Mouse (Mus musculus): ENCODE results near the gene Prkg1. TPM values are rescaled to one million over a fixed set of nuclear protein-coding genes. Genes with fewer than 3 reads are reported as not detected.

Gene Prkg1
- polyA plus RNA-seq, 1 experiment from 2014 or later, result 16.8 TPM

DNA sequence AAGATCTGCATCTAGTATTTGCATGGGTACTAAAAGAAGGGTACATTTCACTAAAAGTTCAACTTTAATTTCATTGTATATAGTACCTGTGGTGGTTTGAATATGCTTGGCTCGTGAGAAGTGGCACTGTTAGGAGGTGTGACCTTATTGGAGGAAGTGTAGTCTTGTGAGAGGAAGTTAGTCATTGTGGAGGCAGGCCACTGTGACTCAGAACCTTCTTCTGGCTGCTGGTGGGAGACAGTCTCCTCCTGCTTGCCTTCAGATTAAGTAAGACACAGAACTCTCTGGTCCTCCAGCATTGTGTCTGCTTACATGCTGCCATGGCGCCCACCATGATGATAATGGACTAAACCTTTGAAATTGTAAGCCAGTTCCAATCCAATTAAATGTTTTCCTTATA is 984.0 kb downstream of the Prkg1 start:
- ATAC-seq (ENCODE audit: insufficient number of reproducible peaks, insufficient read depth, low FRiP score, low TSS enrichment), result no peak
- H3K9me3 ChIP-seq, result no peaks in the 10 kb centered on the region
- H3K27me3 ChIP-seq, result no peaks in the 10 kb centered on the region
- H3K4me1 ChIP-seq, result no peaks in the 10 kb centered on the region
- H3K36me3 ChIP-seq, result no peaks in the 10 kb centered on the region
- H3K4me2 ChIP-seq (replicated peaks), result no peak overlapping the region
- WGBS, result 73% methylated on average over 2 of the region's 2 CpGs
- no peak overlapping the region for H3K4me3 ChIP-seq
- no peak overlapping the region for H3K9ac ChIP-seq
- H3K27ac ChIP-seq, result no peak overlapping the region

DNA sequence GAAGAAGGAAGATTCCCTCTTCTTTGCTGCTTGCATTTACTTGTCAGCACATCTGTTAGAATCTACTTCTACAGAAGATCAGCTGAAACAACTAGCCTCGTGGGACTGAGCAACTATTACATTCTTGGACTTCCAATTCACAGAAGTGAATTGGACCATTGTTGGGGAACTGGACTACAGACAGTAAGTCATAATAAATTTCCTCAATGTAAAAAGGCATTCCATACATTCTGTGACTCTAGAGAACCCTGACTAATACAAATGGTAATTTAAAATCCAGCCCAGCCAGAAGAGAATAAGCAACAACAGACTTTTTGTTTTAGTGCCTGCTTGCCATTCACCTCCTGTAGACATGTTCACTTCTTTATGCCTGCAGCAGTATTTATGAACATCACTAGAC is 996.5 kb downstream of the Prkg1 start:
- H3K4me2 ChIP-seq (replicated peaks), result no peak overlapping the region
- H3K4me1 ChIP-seq, result no peaks in the 10 kb centered on the region
- no peaks in the 10 kb centered on the region for H3K36me3 ChIP-seq
- H3K4me3 ChIP-seq, result no peak overlapping the region
- H3K9ac ChIP-seq, result no peak overlapping the region
- ATAC-seq (ENCODE audit: insufficient number of reproducible peaks, insufficient read depth, low FRiP score, low TSS enrichment), result no peak
- H3K9me3 ChIP-seq, result no peaks in the 10 kb centered on the region
- H3K27me3 ChIP-seq, result no peaks in the 10 kb centered on the region
- WGBS, result 21% methylated on average over 1 of the region's 1 CpGs
- no peak overlapping the region for H3K27ac ChIP-seq

- no peaks in the 10 kb centered on the region for H3K9me3 ChIP-seq
- no peak overlapping the region for H3K4me3 ChIP-seq
- ATAC-seq (ENCODE audit: insufficient number of reproducible peaks, insufficient read depth, low FRiP score, low TSS enrichment), result no peak
- H3K9ac ChIP-seq, result no peak overlapping the region
- no peaks in the 10 kb centered on the region for H3K4me1 ChIP-seq
- H3K27me3 ChIP-seq, result no peaks in the 10 kb centered on the region
- no peak overlapping the region for H3K27ac ChIP-seq
- H3K4me2 ChIP-seq (replicated peaks), result no peak overlapping the region
- no peaks in the 10 kb centered on the region for H3K36me3 ChIP-seq
Observed at GRCm38 (mm10) chr19:30744426-30744825, 1020.4 kb downstream of the Prkg1 start.

DNA sequence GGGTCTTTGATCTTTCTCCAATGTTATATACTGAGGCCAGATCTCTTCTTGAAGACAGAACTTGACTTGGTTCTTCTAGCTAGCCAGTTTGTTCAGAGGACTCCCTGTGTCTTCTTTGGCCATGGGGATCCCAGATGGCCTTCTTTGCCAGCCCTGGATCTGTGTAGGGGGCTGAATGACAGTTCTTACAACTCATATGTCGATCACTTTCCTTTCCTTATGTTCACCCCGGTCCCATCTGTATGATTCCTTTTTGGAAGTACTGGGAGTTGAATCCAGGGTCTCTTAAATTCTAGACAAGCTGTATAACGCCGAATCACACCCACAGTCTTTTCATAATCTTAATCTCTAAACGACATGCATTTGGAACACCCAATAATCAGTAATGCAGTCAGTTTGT is 1065.7 kb downstream of the Prkg1 start:
- WGBS, result 90% methylated on average over 5 of the region's 5 CpGs
- Histone ChIP-seq H3K27ac (no peak overlapping the region), H3K27me3 (no peaks in the 10 kb centered on the region), H3K9me3 (0 out of 2 replicates have a peak, but pooled peaks cover 5% of the 10 kb centered on the region), H3K4me3 (no peak overlapping the region), H3K36me3 (no peaks in the 10 kb centered on the region), H3K9ac (no peak overlapping the region), H3K4me2 (replicated peaks) (no peak overlapping the region), H3K4me1 (no peaks in the 10 kb centered on the region)
- ATAC-seq (ENCODE audit: insufficient number of reproducible peaks, insufficient read depth, low FRiP score, low TSS enrichment), result no peak

DNA sequence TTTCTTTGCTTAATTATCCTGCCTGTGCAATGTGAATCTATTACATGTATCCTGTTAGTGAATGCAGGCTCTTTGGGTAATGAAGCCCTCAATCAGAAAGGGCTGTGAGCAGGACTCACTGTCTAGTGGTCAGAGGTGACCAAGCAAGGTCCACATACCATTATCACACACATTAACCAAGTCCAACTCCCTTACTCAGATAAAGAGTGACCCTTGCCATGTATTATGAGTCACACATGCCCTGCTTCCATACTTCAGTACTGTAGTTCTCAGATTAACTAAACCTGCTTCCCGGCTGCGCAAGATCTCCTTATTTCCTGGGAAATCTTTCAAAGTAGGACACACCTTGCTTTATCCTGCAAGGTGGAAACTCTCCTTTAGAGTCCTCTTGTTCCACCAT is 1073.6 kb downstream of the Prkg1 start:
- Histone ChIP-seq H3K9ac (no peak overlapping the region), H3K27me3 (no peaks in the 10 kb centered on the region), H3K4me3 (no peak overlapping the region), H3K27ac (no peak overlapping the region), H3K4me2 (replicated peaks) (no peak overlapping the region), H3K36me3 (no peaks in the 10 kb centered on the region), H3K9me3 (no peaks in the 10 kb centered on the region), H3K4me1 (no peaks in the 10 kb centered on the region)
- no peak for ATAC-seq (ENCODE audit: insufficient number of reproducible peaks, insufficient read depth, low FRiP score, low TSS enrichment)
- 90% methylated on average over 2 of the region's 2 CpGs for WGBS

DNA sequence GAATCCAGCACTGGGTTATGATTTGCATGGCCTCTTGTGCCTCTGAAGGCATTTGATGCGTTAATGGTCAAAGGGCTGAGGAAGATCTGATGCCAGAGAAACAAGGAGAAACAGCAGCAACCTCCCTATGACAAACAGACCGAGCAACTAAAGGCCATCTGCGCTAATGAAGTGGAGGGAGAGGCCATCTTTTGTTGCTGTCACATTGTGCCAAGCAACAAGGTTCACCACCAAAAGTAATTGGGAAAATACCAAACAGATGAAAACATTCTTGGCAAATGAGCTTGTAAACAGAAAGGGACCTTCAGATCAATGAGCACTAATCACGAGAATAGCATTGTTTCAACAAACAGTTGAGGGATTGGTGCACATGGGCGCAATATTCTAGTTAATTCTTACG is 1074.1 kb downstream of the Prkg1 start:
- H3K4me3 ChIP-seq, result no peak overlapping the region
- H3K4me2 ChIP-seq (replicated peaks), result no peak overlapping the region
- WGBS, result 88% methylated on average over 6 of the region's 6 CpGs
- H3K9me3 ChIP-seq, result no peaks in the 10 kb centered on the region
- no peak overlapping the region for H3K27ac ChIP-seq
- H3K27me3 ChIP-seq, result no peaks in the 10 kb centered on the region
- no peak overlapping the region for H3K9ac ChIP-seq
- no peak for ATAC-seq (ENCODE audit: insufficient number of reproducible peaks, insufficient read depth, low FRiP score, low TSS enrichment)
- no peaks in the 10 kb centered on the region for H3K4me1 ChIP-seq
- no peaks in the 10 kb centered on the region for H3K36me3 ChIP-seq

DNA sequence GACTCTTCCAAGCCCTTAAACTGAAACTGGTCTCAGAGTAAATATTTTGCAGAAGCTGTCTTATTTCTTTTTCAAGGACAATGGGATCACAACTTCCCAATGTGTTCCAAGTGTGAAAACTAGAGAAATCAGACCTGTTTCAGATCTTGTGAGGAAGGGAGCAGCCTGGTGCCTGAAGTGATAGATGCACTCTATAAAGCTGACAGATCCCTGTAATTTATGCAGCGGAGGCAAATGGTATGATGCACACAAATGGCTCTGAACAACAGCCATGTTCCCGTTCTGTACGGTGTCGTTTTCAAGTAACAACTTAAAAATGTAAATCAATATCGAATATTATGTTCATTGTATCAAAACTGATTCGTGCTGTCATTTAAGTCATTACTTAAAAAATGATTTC is 1076.9 kb downstream of the Prkg1 start:
- no peak overlapping the region for H3K4me3 ChIP-seq
- no peak overlapping the region for H3K9ac ChIP-seq
- no peaks in the 10 kb centered on the region for H3K36me3 ChIP-seq
- no peak overlapping the region for H3K4me2 ChIP-seq (replicated peaks)
- H3K27me3 ChIP-seq, result no peaks in the 10 kb centered on the region
- ATAC-seq (ENCODE audit: insufficient number of reproducible peaks, insufficient read depth, low FRiP score, low TSS enrichment), result no peak
- 88% methylated on average over 6 of the region's 6 CpGs for WGBS
- H3K27ac ChIP-seq, result no peak overlapping the region
- no peaks in the 10 kb centered on the region for H3K9me3 ChIP-seq
- no peaks in the 10 kb centered on the region for H3K4me1 ChIP-seq

DNA sequence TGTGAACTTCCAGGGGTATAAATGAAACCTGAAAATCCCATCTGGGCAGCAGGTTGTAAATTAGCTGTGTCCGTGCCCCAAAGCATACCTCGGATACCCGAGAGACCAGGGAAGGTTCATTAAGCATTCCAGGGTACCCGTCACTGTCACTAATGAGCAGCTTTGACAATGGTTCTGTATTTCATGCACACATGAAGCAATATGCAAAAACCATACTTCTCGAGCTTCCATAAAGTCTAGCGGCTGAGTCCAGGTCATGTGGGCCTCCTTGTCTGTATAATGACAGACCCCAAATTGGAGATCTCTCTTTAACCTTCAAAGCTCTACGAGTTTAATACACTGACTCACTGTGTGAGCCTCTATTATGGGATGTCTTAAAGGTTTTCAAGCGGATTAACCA is 1088.5 kb downstream of the Prkg1 start:
- ATAC-seq (ENCODE audit: insufficient number of reproducible peaks, insufficient read depth, low FRiP score, low TSS enrichment), result no peak
- H3K36me3 ChIP-seq, result no peaks in the 10 kb centered on the region
- no peak overlapping the region for H3K27ac ChIP-seq
- no peak overlapping the region for H3K4me3 ChIP-seq
- no peaks in the 10 kb centered on the region for H3K4me1 ChIP-seq
- WGBS, result 72% methylated on average over 8 of the region's 8 CpGs
- no peak overlapping the region for H3K4me2 ChIP-seq (replicated peaks)
- no peaks in the 10 kb centered on the region for H3K27me3 ChIP-seq
- no peak overlapping the region for H3K9ac ChIP-seq
- no peaks in the 10 kb centered on the region for H3K9me3 ChIP-seq

DNA sequence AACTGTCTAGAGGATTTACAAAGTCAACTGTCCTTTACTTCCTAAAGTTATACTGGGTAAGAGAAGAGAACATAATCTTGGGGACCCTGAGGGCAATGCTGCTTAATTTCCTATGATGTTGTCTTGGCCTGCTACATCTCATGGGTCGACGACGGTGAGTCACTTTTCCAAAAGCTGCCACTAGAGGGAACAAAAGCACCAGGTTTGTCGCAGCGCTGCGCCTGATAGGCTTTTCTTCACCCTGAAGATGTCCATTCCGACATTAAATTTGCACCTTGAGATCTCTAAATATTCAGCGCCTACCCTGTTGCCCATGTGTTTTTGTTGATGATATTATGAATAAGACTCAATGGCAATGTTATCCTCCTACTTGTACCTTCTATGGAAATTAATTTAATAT is 1100.6 kb downstream of the Prkg1 start:
- no peak overlapping the region for H3K4me3 ChIP-seq
- no peaks in the 10 kb centered on the region for H3K27me3 ChIP-seq
- H3K27ac ChIP-seq, result no peak overlapping the region
- H3K4me2 ChIP-seq (replicated peaks), result no peak overlapping the region
- 7% methylated on average over 8 of the region's 8 CpGs for WGBS
- no peak overlapping the region for H3K9ac ChIP-seq
- H3K4me1 ChIP-seq, result no peaks in the 10 kb centered on the region
- H3K9me3 ChIP-seq, result no peaks in the 10 kb centered on the region
- no peak for ATAC-seq (ENCODE audit: insufficient number of reproducible peaks, insufficient read depth, low FRiP score, low TSS enrichment)
- no peaks in the 10 kb centered on the region for H3K36me3 ChIP-seq

GRCm38 (mm10) chr19:30642629-30643170 is 1122.1 kb downstream of the Prkg1 start:
- Histone ChIP-seq H3K4me1 (no peaks in the 10 kb centered on the region), H3K4me3 (no peak overlapping the region), H3K27me3 (no peaks in the 10 kb centered on the region), H3K9ac (no peak overlapping the region), H3K9me3 (no peaks in the 10 kb centered on the region), H3K36me3 (no peaks in the 10 kb centered on the region), H3K4me2 (replicated peaks) (no peak overlapping the region), H3K27ac (no peak overlapping the region)
- ATAC-seq (ENCODE audit: insufficient number of reproducible peaks, insufficient read depth, low FRiP score, low TSS enrichment), result no peak
- WGBS, result 49% methylated on average over 5 of the region's 5 CpGs

DNA sequence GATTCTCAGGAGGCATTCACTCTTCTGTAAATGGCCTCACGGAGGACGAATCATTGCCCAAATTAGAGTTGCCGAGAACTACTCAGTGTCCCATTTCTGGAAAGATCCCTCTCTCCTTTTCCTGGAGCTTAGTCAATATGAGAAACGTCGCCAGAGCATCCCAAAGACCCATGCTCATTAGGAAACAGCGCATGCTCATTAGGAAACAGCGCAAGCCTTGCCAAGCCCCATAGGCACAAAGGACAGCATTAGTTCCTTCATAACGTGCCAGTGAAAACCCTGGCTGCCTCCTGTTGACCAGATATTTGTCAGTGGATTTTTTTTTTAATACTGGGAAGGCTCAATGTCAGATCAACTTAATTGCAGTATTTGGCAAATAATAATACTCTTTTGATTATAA is 1127.4 kb downstream of the Prkg1 start:
- Histone ChIP-seq H3K36me3 (no peaks in the 10 kb centered on the region), H3K27me3 (no peaks in the 10 kb centered on the region), H3K9ac (no peak overlapping the region), H3K4me1 (no peaks in the 10 kb centered on the region), H3K4me2 (replicated peaks) (no peak overlapping the region), H3K9me3 (no peaks in the 10 kb centered on the region), H3K4me3 (no peak overlapping the region), H3K27ac (no peak overlapping the region)
- 78% methylated on average over 8 of the region's 8 CpGs for WGBS
- ATAC-seq (ENCODE audit: insufficient number of reproducible peaks, insufficient read depth, low FRiP score, low TSS enrichment), result no peak

DNA sequence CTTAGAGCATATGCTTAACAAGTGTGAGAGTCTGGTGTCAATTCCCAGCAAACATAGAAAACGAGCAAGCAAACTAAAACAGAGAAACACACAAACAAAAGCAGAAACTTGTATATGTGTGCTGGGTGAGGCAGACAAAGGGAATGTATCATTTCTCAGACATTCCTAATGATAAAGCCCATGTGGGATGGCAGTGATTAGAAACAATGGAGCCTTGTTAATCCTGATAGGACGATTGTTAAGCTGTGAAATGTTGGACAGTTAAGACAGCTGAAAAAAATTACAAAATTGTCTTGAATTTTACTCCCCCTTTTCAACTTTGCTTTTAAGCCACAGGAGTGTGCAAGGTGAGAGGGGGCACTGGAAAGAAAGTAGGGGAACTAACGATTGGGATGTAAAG is 1133.8 kb downstream of the Prkg1 start:
- Histone ChIP-seq H3K9ac (no peak overlapping the region), H3K4me3 (no peak overlapping the region), H3K27ac (no peak overlapping the region), H3K36me3 (no peaks in the 10 kb centered on the region), H3K4me2 (replicated peaks) (no peak overlapping the region), H3K4me1 (no peaks in the 10 kb centered on the region), H3K9me3 (no peaks in the 10 kb centered on the region), H3K27me3 (no peaks in the 10 kb centered on the region)
- 25% methylated on average over 3 of the region's 3 CpGs for WGBS
- ATAC-seq (ENCODE audit: insufficient number of reproducible peaks, insufficient read depth, low FRiP score, low TSS enrichment), result no peak

DNA sequence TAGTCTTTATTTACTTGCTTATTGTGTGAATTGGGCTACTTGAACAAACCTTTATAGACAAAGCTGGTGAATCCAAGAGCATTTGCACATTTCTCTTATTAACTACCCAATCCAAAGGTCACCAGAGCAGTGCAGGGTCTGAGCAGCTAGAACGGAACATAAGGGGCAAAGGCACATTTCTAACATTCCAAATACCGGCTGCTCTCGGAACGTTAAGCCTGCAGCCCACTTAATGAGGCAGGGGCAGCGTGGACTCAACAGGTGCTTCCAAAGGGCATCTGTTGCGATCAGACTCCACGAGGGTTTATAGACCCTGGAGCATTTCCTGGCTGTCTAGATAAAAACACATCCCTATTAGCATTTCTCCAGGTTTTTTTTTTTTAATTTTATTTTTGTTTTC is 1138.8 kb downstream of the Prkg1 start:
- no peak for ATAC-seq (ENCODE audit: insufficient number of reproducible peaks, insufficient read depth, low FRiP score, low TSS enrichment)
- 11% methylated on average over 7 of the region's 7 CpGs for WGBS

More for the DNA sequence above, 1138.8 kb downstream of the Prkg1 start:
- Histone ChIP-seq H3K27ac (no peak overlapping the region), H3K9me3 (no peaks in the 10 kb centered on the region), H3K27me3 (no peaks in the 10 kb centered on the region), H3K36me3 (no peaks in the 10 kb centered on the region), H3K4me1 (no peaks in the 10 kb centered on the region), H3K4me3 (no peak overlapping the region), H3K4me2 (replicated peaks) (no peak overlapping the region), H3K9ac (no peak overlapping the region)

All from embryonic facial prominence, embryonic 12.5 days (tissue).